Mouse (Mus musculus) left cerebral cortex, adult 18-20 months (tissue): ENCODE measurements around the gene Polr3a. TPM values are rescaled to one million over a fixed set of nuclear protein-coding genes. Genes with fewer than 3 reads are reported as not detected.
"Not testable (repeated sequence)": the region's sequence is repeated elsewhere in the genome, so short reads cannot be mapped to it uniquely, and the experiment has no call there.

Source experiments
- DNase-seq, 2 experiments: peaks; one replicate each; pipeline ENCODE4 v3.0.0; 2021 to 2022; ENCODE audit warnings: low spot score in 2 of 2, mixed read lengths in 1 of 2
- total RNA-seq, 2 experiments: library from RNA; stranded (reverse); gene quantifications; 2 replicates each; pipeline ENCODE4 v1.2.3; 2021

The Polr3a gene
- total RNA-seq, 2 experiments from 2014 or later = 31.7 to 35.0 TPM

- DNase-seq = no peak
Observed at GRCm38 (mm10) chr14:24496507-24496906, 9.6 kb upstream of the Polr3a start.

- no peak for DNase-seq
Observed at GRCm38 (mm10) chr14:24493256-24493655, 6.4 kb upstream of the Polr3a start.

- DNase-seq = no peak
Observed at GRCm38 (mm10) chr14:24491266-24491981, 4.6 kb upstream of the Polr3a start.

- DNase-seq = peak; percentile 98
Observed at GRCm38 (mm10) chr14:24490468-24491265, 3.8 kb upstream of the Polr3a start.

- DNase-seq = not testable (repeated sequence)
Observed at GRCm38 (mm10) chr14:24489772-24490171, 2.9 kb upstream of the Polr3a start.

- no peak for DNase-seq
Observed at GRCm38 (mm10) chr14:24486241-24486767, 554 bp downstream of the Polr3a start.

GRCm38 (mm10) chr14:24468806-24469205 is 18.1 kb downstream of the Polr3a start:
- DNase-seq = no peak

- no peak for DNase-seq
Observed at GRCm38 (mm10) chr14:24458191-24458590, 28.7 kb downstream of the Polr3a start.

- DNase-seq = not testable (repeated sequence)
Observed at GRCm38 (mm10) chr14:24443529-24443928, 43.3 kb downstream of the Polr3a start.

Other genes starting within 250 kb of the Polr3a start
- 10 to 100 TPM; 33.5 to 35.9 TPM for gene Dlg5, start 241.1 kb downstream of the Polr3a start, total RNA-seq
- not detected for gene E330034G19Rik, start 193.8 kb downstream of the Polr3a start, total RNA-seq
- gene Rps24, start 67 bp upstream of the Polr3a start, total RNA-seq = 100 to 1,000 TPM; 776 to 777 TPM